Comparison of ENCODE assay signal across 17 mouse cellular contexts in genomic region chr16:76626142-76626541, GRCm38 (mm10).
A peak's percentile ranks its signal among the peaks of the same experiment; 100 is the strongest.
DNase-seq lines count a peak whose midpoint lies in the region; ATAC-seq and TF ChIP-seq lines count a peak whose summit lies in the region.
"Had no signal": no experiment of that assay in that cellular context is flagged by ENCODE, and none has a peak within 500 bp of the region (broad histone marks: within the 10 kb centered on the region; RNA-seq: fewer than 3 reads in every experiment).

No protein-coding gene starts in this region.

- peak; percentile 7 for DNase-seq in kidney, adult 11 months
- no peak for DNase-seq in kidney, adult 18-20 months
- peak; percentile 44 for DNase-seq in embryo, embryonic 10.5 days (ENCODE audit: low spot score)
- DNase-seq in embryonic facial prominence, embryonic 10.5 days (ENCODE audit: low spot score) = peak; percentile 15
- peak; percentile 76 for DNase-seq in kidney, postnatal 0 days (ENCODE audit: low spot score)
- no peak for DNase-seq in midbrain, embryonic 11.5 days (ENCODE audit: low spot score, missing footprints)
- DNase-seq: adrenal gland, postnatal 36 days; cerebellum, adult 8-10 months; liver, embryonic 13.5 days; lung, postnatal 4 days; thymus, postnatal 14 days had no signal

- H3K27me3 ChIP-seq in embryonic facial prominence, embryonic 10.5 days (replicated peaks; ENCODE audit: low read depth, poor library complexity, severe bottlenecking) = no peaks in the 10 kb centered on the region
- no peaks in the 10 kb centered on the region for H3K27me3 ChIP-seq in kidney, postnatal 0 days (ENCODE audit: insufficient read depth, low read length)
- H3K27me3 ChIP-seq in forebrain, embryonic 15.5 days = no peaks in the 10 kb centered on the region
- H3K27me3 ChIP-seq in midbrain, embryonic 11.5 days (ENCODE audit: control insufficient read depth, insufficient read depth, low read length) = no peaks in the 10 kb centered on the region
- H3K27me3 ChIP-seq: hindbrain, embryonic 13.5 days; liver, embryonic 13.5 days; neural tube, embryonic 15.5 days had no signal

- no peak for ATAC-seq in kidney, postnatal 0 days (replicated peaks; ENCODE audit: low FRiP score, low read depth)
- ATAC-seq in forebrain, embryonic 15.5 days (replicated peaks) = no peak
- ATAC-seq in midbrain, embryonic 11.5 days (ENCODE audit: low FRiP score) = no peak
- ATAC-seq: forebrain, embryonic 16.5 days had no signal

- no peaks in the 10 kb centered on the region for H3K9me3 ChIP-seq in embryonic facial prominence, embryonic 10.5 days
- H3K9me3 ChIP-seq in kidney, postnatal 0 days (replicated peaks; ENCODE audit: low read length) = no peaks in the 10 kb centered on the region
- no peaks in the 10 kb centered on the region for H3K9me3 ChIP-seq in forebrain, embryonic 15.5 days
- no peaks in the 10 kb centered on the region for H3K9me3 ChIP-seq in midbrain, embryonic 11.5 days (ENCODE audit: control insufficient read depth, low read length)
- H3K9me3 ChIP-seq: hindbrain, embryonic 13.5 days; limb, embryonic 10.5 days; liver, embryonic 13.5 days; midbrain, embryonic 10.5 days; neural tube, embryonic 15.5 days had no signal

- no peak overlapping the region for H3K9ac ChIP-seq in kidney, postnatal 0 days (ENCODE audit: low read depth, low read length)
- no peak overlapping the region for H3K9ac ChIP-seq in forebrain, embryonic 15.5 days (replicated peaks)
- no peak overlapping the region for H3K9ac ChIP-seq in midbrain, embryonic 11.5 days (ENCODE audit: low read length)
- H3K9ac ChIP-seq: hindbrain, embryonic 13.5 days; liver, embryonic 13.5 days; neural tube, embryonic 15.5 days had no signal

- no peak overlapping the region for H3K4me2 ChIP-seq in kidney, postnatal 0 days (ENCODE audit: low read length)
- H3K4me2 ChIP-seq in forebrain, embryonic 15.5 days (replicated peaks) = no peak overlapping the region
- no peak overlapping the region for H3K4me2 ChIP-seq in midbrain, embryonic 11.5 days
- H3K4me2 ChIP-seq: hindbrain, embryonic 13.5 days; liver, embryonic 13.5 days; neural tube, embryonic 15.5 days had no signal

- H3K36me3 ChIP-seq in embryonic facial prominence, embryonic 10.5 days (replicated peaks) = no peaks in the 10 kb centered on the region
- no peaks in the 10 kb centered on the region for H3K36me3 ChIP-seq in kidney, postnatal 0 days (ENCODE audit: insufficient read depth, low read length)
- no peaks in the 10 kb centered on the region for H3K36me3 ChIP-seq in forebrain, embryonic 15.5 days
- H3K36me3 ChIP-seq in midbrain, embryonic 11.5 days (ENCODE audit: control insufficient read depth, insufficient read depth, low read length) = no peaks in the 10 kb centered on the region
- H3K36me3 ChIP-seq: hindbrain, embryonic 13.5 days; limb, embryonic 10.5 days; liver, embryonic 13.5 days; midbrain, embryonic 10.5 days; neural tube, embryonic 15.5 days had no signal

- H3K4me3 ChIP-seq in embryonic facial prominence, embryonic 10.5 days = no peak overlapping the region
- H3K4me3 ChIP-seq in kidney, postnatal 0 days (replicated peaks; ENCODE audit: low read depth, low read length) = no peak overlapping the region
- H3K4me3 ChIP-seq in forebrain, embryonic 15.5 days = no peak overlapping the region
- H3K4me3 ChIP-seq in midbrain, embryonic 11.5 days (ENCODE audit: low read depth, low read length) = no peak overlapping the region
- H3K4me3 ChIP-seq: hindbrain, embryonic 13.5 days; limb, embryonic 10.5 days; liver, embryonic 13.5 days; midbrain, embryonic 10.5 days; neural tube, embryonic 15.5 days had no signal

- peaks cover 18% of the 10 kb centered on the region for H3K4me1 ChIP-seq in embryonic facial prominence, embryonic 10.5 days
- H3K4me1 ChIP-seq in kidney, postnatal 0 days (replicated peaks; ENCODE audit: insufficient read depth, low read length) = no peaks in the 10 kb centered on the region
- H3K4me1 ChIP-seq in forebrain, embryonic 15.5 days = no peaks in the 10 kb centered on the region
- no peaks in the 10 kb centered on the region for H3K4me1 ChIP-seq in midbrain, embryonic 11.5 days (ENCODE audit: control insufficient read depth, insufficient read depth, low read length)
- H3K4me1 ChIP-seq: liver, embryonic 13.5 days; midbrain, embryonic 10.5 days; neural tube, embryonic 15.5 days had no signal

- 36% methylated on average over 4 of the region's 4 CpGs for WGBS in embryonic facial prominence, embryonic 10.5 days
- WGBS in kidney, postnatal 0 days = 10% methylated on average over 4 of the region's 4 CpGs
- WGBS in forebrain, embryonic 15.5 days = 58% methylated on average over 4 of the region's 4 CpGs
- 70% methylated on average over 4 of the region's 4 CpGs for WGBS in midbrain, embryonic 11.5 days

- H3K27ac ChIP-seq in embryonic facial prominence, embryonic 10.5 days (replicated peaks) = no peak overlapping the region
- H3K27ac ChIP-seq in kidney, postnatal 0 days = no peak overlapping the region
- H3K27ac ChIP-seq in forebrain, embryonic 15.5 days (replicated peaks) = no peak overlapping the region
- H3K27ac ChIP-seq in midbrain, embryonic 11.5 days (ENCODE audit: low read depth, low read length) = no peak overlapping the region
- H3K27ac ChIP-seq: hindbrain, embryonic 13.5 days; limb, embryonic 10.5 days; liver, embryonic 13.5 days; midbrain, embryonic 10.5 days; neural tube, embryonic 15.5 days had no signal

- no peak for TF ChIP-seq CTCF in kidney, postnatal 0 days (IDR thresholded peaks at IDR 0.05; ENCODE audit: low read depth)

Comparison
In these comparisons a context has a peak if more than half of its experiments do, and no peak if none do; other contexts are left out.
1. DNase-seq: peak in kidney, adult 11 months (single experiment), embryo, embryonic 10.5 days (single experiment), embryonic facial prominence, embryonic 10.5 days (single experiment) and kidney, postnatal 0 days (single experiment); none in kidney, adult 18-20 months (single experiment) and midbrain, embryonic 11.5 days (single experiment).